Mouse (Mus musculus) heart, embryonic 16.5 days (tissue): Measurements from ENCODE around the gene Cdh18. TPM values are rescaled to one million over a fixed set of nuclear protein-coding genes. Genes with fewer than 3 reads are reported as not detected.
"Not testable (repeated sequence)": the region's sequence is repeated elsewhere in the genome, so short reads cannot be mapped to it uniquely, and the experiment has no call there.

Experiments
- ATAC-seq: fragments of 200-750 bp; cut with Nextera tagmentation; replicated peaks from 2 replicates; pipeline ENCODE4 v1.8.0; 2017; ENCODE audit warnings: moderate number of reproducible peaks; ENCODE audit not compliant: insufficient read depth, low FRiP score; ENCODE audit errors: extremely low read depth
- H3K27ac ChIP-seq: fragments of 300-500 bp; sonication (generic); 2 replicates; pipeline ENCODE4 v1.5.1; 2014; ENCODE audit warnings: mild to moderate bottlenecking, low read length, control low read depth, moderate library complexity
- H3K27me3 ChIP-seq: fragments of 300-500 bp; sonication (generic); 2 replicates; pipeline ENCODE4 v1.6.1; 2014; ENCODE audit warnings: low read length, mixed read lengths; ENCODE audit not compliant: control insufficient read depth, insufficient read depth
- H3K36me3 ChIP-seq: fragments of 300-500 bp; sonication (generic); 2 replicates; pipeline ENCODE4 v1.6.1; 2014; ENCODE audit not compliant: control insufficient read depth, insufficient read depth
- H3K4me1 ChIP-seq: fragments of 300-500 bp; sonication (generic); 2 replicates; pipeline ENCODE4 v1.6.1; 2014; ENCODE audit warnings: low read length, mixed read lengths; ENCODE audit not compliant: control insufficient read depth, insufficient read depth
- H3K4me2 ChIP-seq: fragments of 300-500 bp; sonication (generic); 2 replicates; pipeline ENCODE4 v1.6.1; 2014; ENCODE audit warnings: low read depth, mild to moderate bottlenecking, control low read depth, low read length
- H3K4me3 ChIP-seq: fragments of 300-500 bp; sonication (generic); 2 replicates; pipeline ENCODE4 v1.5.1; 2014; ENCODE audit warnings: mild to moderate bottlenecking, control low read depth, low read length
- H3K9ac ChIP-seq: fragments of 300-500 bp; sonication (generic); 2 replicates; pipeline ENCODE4 v1.6.1; 2014; ENCODE audit warnings: low read length, control low read depth
- H3K9me3 ChIP-seq: fragments of 300-500 bp; sonication (generic); replicated peaks from 2 replicates; pipeline ENCODE4 v1.6.1; 2016; ENCODE audit warnings: low read length; ENCODE audit not compliant: control insufficient read depth
- WGBS: fragments of 180-500 bp; shearing (Covaris S2); extraction: QIAGEN DNeasy Blood & Tissue Kit; methylation state at CpG from one replicate; pipeline ENCODE4 v1.1.7; 2014; 5-methylcytosine and 5-hydroxymethylcytosine counted together
- polyA plus RNA-seq: library from polyadenylated mRNA; unstranded; fragments of >200 nt; fragmentation: Nextera tagmentation; extraction: Ambion mirVana; gene quantifications from 2 replicates; pipeline ENCODE4 v1.2.1, GENCODE M21; 2015

Cdh18 gene
- polyA plus RNA-seq, 1 experiment from 2014 or later = 0.12 TPM

- H3K4me2 ChIP-seq = no peak overlapping the region
- WGBS = 49% methylated on average over 2 of the region's 2 CpGs
- no peaks in the 10 kb centered on the region for H3K9me3 ChIP-seq
- no peaks in the 10 kb centered on the region for H3K36me3 ChIP-seq
- no peak overlapping the region for H3K27ac ChIP-seq
- no peaks in the 10 kb centered on the region for H3K27me3 ChIP-seq
- H3K4me1 ChIP-seq = no peaks in the 10 kb centered on the region
- no peak for ATAC-seq
- H3K9ac ChIP-seq = no peak overlapping the region
- no peak overlapping the region for H3K4me3 ChIP-seq
Measured at GRCm38 (mm10) chr15:23230616-23231015, 681.8 kb downstream of the Cdh18 start.

- Histone ChIP-seq H3K36me3 (no peaks in the 10 kb centered on the region), H3K27me3 (no peaks in the 10 kb centered on the region), H3K4me2 (no peak overlapping the region), H3K4me1 (no peaks in the 10 kb centered on the region), H3K9ac (no peak overlapping the region), H3K4me3 (no peak overlapping the region), H3K9me3 (no peaks in the 10 kb centered on the region), H3K27ac (no peak overlapping the region)
- WGBS = 61% methylated on average over 5 of the region's 5 CpGs
- ATAC-seq = no peak
Measured at GRCm38 (mm10) chr15:23257751-23258440, 709.1 kb downstream of the Cdh18 start.

- H3K4me3 ChIP-seq = no peak overlapping the region
- no peaks in the 10 kb centered on the region for H3K4me1 ChIP-seq
- H3K9ac ChIP-seq = no peak overlapping the region
- H3K27ac ChIP-seq = no peak overlapping the region
- no peaks in the 10 kb centered on the region for H3K36me3 ChIP-seq
- no peak for ATAC-seq
- H3K27me3 ChIP-seq = no peaks in the 10 kb centered on the region
- H3K9me3 ChIP-seq = no peaks in the 10 kb centered on the region
- 71% methylated on average over 4 of the region's 4 CpGs for WGBS
- no peak overlapping the region for H3K4me2 ChIP-seq
Measured at GRCm38 (mm10) chr15:23278421-23278820, 729.6 kb downstream of the Cdh18 start.

- H3K4me3 ChIP-seq = no peak overlapping the region
- H3K27ac ChIP-seq = no peak overlapping the region
- H3K9me3 ChIP-seq = no peaks in the 10 kb centered on the region
- no peaks in the 10 kb centered on the region for H3K27me3 ChIP-seq
- no peaks in the 10 kb centered on the region for H3K4me1 ChIP-seq
- WGBS = 62% methylated on average over 1 of the region's 1 CpGs
- no peak overlapping the region for H3K9ac ChIP-seq
- no peak for ATAC-seq
- H3K36me3 ChIP-seq = no peaks in the 10 kb centered on the region
- no peak overlapping the region for H3K4me2 ChIP-seq
Measured at GRCm38 (mm10) chr15:23305018-23305417, 756.2 kb downstream of the Cdh18 start.

- H3K4me1 ChIP-seq = no peaks in the 10 kb centered on the region
- WGBS = 72% methylated on average over 3 of the region's 3 CpGs
Measured at GRCm38 (mm10) chr15:23316766-23317165, 767.9 kb downstream of the Cdh18 start.

GRCm38 (mm10) chr15:23317409-23317808, 768.6 kb downstream of the Cdh18 start:
- ATAC-seq = no peak

More at GRCm38 (mm10) chr15:23316766-23317165, 767.9 kb downstream of the Cdh18 start:
- ATAC-seq = no peak
- no peak overlapping the region for H3K27ac ChIP-seq
- no peaks in the 10 kb centered on the region for H3K36me3 ChIP-seq
- no peak overlapping the region for H3K9ac ChIP-seq
- H3K4me3 ChIP-seq = no peak overlapping the region
- no peak overlapping the region for H3K4me2 ChIP-seq
- no peaks in the 10 kb centered on the region for H3K9me3 ChIP-seq
- no peaks in the 10 kb centered on the region for H3K27me3 ChIP-seq

GRCm38 (mm10) chr15:23340338-23340737, 791.5 kb downstream of the Cdh18 start:
- H3K4me3 ChIP-seq, H3K9ac ChIP-seq, H3K36me3 ChIP-seq, H3K9me3 ChIP-seq, H3K27me3 ChIP-seq, H3K4me2 ChIP-seq, H3K4me1 ChIP-seq, H3K27ac ChIP-seq, ATAC-seq: not testable (repeated sequence)
- WGBS = no CpG with 5 or more reads among the region's 4 CpGs

More at GRCm38 (mm10) chr15:23317409-23317808, 768.6 kb downstream of the Cdh18 start:
- Histone ChIP-seq H3K27ac (no peak overlapping the region), H3K27me3 (no peaks in the 10 kb centered on the region), H3K9ac (no peak overlapping the region), H3K4me1 (no peaks in the 10 kb centered on the region), H3K4me3 (no peak overlapping the region), H3K4me2 (no peak overlapping the region), H3K9me3 (no peaks in the 10 kb centered on the region), H3K36me3 (no peaks in the 10 kb centered on the region)

- Histone ChIP-seq H3K4me1 (no peaks in the 10 kb centered on the region), H3K36me3 (no peaks in the 10 kb centered on the region), H3K27me3 (no peaks in the 10 kb centered on the region), H3K9me3 (no peaks in the 10 kb centered on the region), H3K27ac (no peak overlapping the region), H3K9ac (no peak overlapping the region), H3K4me3 (no peak overlapping the region), H3K4me2 (no peak overlapping the region)
- no peak for ATAC-seq
- 81% methylated on average over 2 of the region's 2 CpGs for WGBS
Measured at GRCm38 (mm10) chr15:23351078-23351477, 802.3 kb downstream of the Cdh18 start.

- H3K9ac ChIP-seq = no peak overlapping the region
- H3K9me3 ChIP-seq = no peaks in the 10 kb centered on the region
- no peaks in the 10 kb centered on the region for H3K4me1 ChIP-seq
- no peaks in the 10 kb centered on the region for H3K36me3 ChIP-seq
- no peak for ATAC-seq
- WGBS = 82% methylated on average over 3 of the region's 3 CpGs
- H3K27ac ChIP-seq = no peak overlapping the region
- H3K27me3 ChIP-seq = no peaks in the 10 kb centered on the region
- no peak overlapping the region for H3K4me3 ChIP-seq
- H3K4me2 ChIP-seq = no peak overlapping the region
Measured at GRCm38 (mm10) chr15:23366325-23366724, 817.5 kb downstream of the Cdh18 start.
